Mouse (Mus musculus): ENCODE measurements around the gene Ceacam16. TPM values are rescaled to one million over a fixed set of nuclear protein-coding genes. Genes with fewer than 3 reads are reported as not detected.

Ceacam16 gene
- polyA plus RNA-seq, 1 experiment: 3.9 TPM

DNA sequence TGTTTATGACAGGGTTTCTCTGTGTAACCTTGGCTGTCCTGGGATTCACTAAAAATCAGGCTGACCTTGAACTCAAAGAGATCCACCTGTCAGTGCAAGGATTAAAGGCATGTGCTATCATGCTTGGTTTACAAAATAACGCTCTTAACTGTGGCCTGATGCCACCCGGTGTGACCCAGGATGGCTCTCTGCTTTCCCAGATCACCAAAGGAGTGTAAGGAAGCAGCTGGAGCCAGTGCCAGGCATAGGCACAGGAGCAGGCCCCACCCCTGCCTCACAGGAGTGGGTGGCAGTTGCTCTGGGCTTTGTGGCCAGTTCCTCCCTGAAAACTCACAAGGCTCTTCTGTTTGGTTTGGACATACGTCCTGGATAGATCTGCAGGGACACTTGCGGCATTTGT is 20.7 kb downstream of the Ceacam16 start:
- no peaks in the 10 kb centered on the region for H3K36me3 ChIP-seq (ENCODE audit: control insufficient read depth, insufficient read depth, low read length)
- TF ChIP-seq CTCF (IDR thresholded peaks at IDR 0.05; ENCODE audit: borderline replicate concordance, control insufficient read depth, extremely low read depth, insufficient read depth, low read length, poor library complexity): no peak
- TF ChIP-seq POLR2A (IDR thresholded peaks at IDR 0.05; ENCODE audit: control insufficient read depth, extremely low read depth, insufficient read depth, low read length, poor library complexity): no peak
- H3K4me3 ChIP-seq (ENCODE audit: control insufficient read depth, insufficient read depth, low read length): no peak overlapping the region
- no peak for DNase-seq
- H3K4me1 ChIP-seq (replicated peaks; ENCODE audit: control insufficient read depth, insufficient read depth, low read length): peaks cover 43% of the 10 kb centered on the region
- 93% methylated on average over 4 of the region's 4 CpGs for WGBS
- H3K27ac ChIP-seq (ENCODE audit: control insufficient read depth, insufficient read depth, low read length): no peak overlapping the region; the same call in 1 of the 2 replicates
- no peaks in the 10 kb centered on the region for H3K27me3 ChIP-seq (ENCODE audit: control insufficient read depth, insufficient read depth, low read length)

DNA sequence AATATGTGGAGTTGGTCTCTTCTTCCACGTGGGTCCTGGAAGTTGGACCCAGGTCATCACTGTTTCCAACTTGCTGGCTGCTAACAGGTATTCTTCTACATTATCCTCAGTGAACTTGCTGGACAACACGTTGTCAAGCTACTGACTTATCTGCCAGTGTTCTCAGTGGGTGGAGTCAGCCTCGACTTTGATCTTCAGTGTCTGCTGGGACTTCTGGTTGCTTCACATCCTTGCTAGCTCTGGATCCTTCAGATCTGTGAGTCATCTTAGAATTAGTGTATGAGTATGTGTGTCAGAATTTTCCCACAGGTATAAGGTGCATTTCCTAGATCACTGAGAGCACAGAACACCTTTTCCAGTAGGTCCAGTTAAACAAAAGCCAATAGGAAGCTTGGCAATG is 24.3 kb downstream of the Ceacam16 start:
- DNase-seq: no peak
- TF ChIP-seq POLR2A (IDR thresholded peaks at IDR 0.05; ENCODE audit: control insufficient read depth, extremely low read depth, insufficient read depth, low read length, poor library complexity) (no peak), CTCF (IDR thresholded peaks at IDR 0.05; ENCODE audit: borderline replicate concordance, control insufficient read depth, extremely low read depth, insufficient read depth, low read length, poor library complexity) (no peak)
- 37% methylated on average over 3 of the region's 3 CpGs for WGBS

DNA sequence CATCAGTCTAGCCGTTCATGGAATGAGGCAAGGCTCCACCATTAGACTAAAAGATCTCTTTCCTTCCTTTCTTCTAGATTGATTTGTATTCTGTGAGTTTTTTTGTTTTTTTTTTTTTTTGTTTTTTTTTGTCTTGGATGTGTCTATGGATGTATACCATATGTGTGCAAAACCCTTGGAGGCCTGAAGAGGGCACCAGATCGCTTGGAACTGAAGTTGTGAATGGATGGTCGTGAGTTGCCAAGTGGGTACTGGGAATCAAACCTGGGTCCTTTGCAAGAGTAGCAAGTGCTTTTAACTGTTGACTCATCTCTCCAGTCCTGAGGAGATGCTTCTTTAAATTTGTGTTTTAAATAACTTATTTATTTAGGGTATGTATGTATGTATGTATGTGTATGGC is 27.0 kb downstream of the Ceacam16 start:
- no peak for DNase-seq
- H3K4me3 ChIP-seq (ENCODE audit: control insufficient read depth, insufficient read depth, low read length): no peak overlapping the region
- H3K27ac ChIP-seq (ENCODE audit: control insufficient read depth, insufficient read depth, low read length): no peak overlapping the region
- TF ChIP-seq POLR2A (IDR thresholded peaks at IDR 0.05; ENCODE audit: control insufficient read depth, extremely low read depth, insufficient read depth, low read length, poor library complexity) (no peak), CTCF (IDR thresholded peaks at IDR 0.05; ENCODE audit: borderline replicate concordance, control insufficient read depth, extremely low read depth, insufficient read depth, low read length, poor library complexity) (no peak)
- H3K27me3 ChIP-seq (ENCODE audit: control insufficient read depth, insufficient read depth, low read length): no peaks in the 10 kb centered on the region
- H3K4me1 ChIP-seq (replicated peaks; ENCODE audit: control insufficient read depth, insufficient read depth, low read length): peaks cover 13% of the 10 kb centered on the region
- WGBS: 93% methylated on average over 3 of the region's 3 CpGs
- H3K36me3 ChIP-seq (ENCODE audit: control insufficient read depth, insufficient read depth, low read length): no peaks in the 10 kb centered on the region

More for the DNA sequence above, 24.3 kb downstream of the Ceacam16 start:
- H3K4me1 ChIP-seq (replicated peaks; ENCODE audit: control insufficient read depth, insufficient read depth, low read length): peaks cover 14% of the 10 kb centered on the region
- H3K36me3 ChIP-seq (ENCODE audit: control insufficient read depth, insufficient read depth, low read length): no peaks in the 10 kb centered on the region
- H3K4me3 ChIP-seq (ENCODE audit: control insufficient read depth, insufficient read depth, low read length): no peak overlapping the region
- no peak overlapping the region for H3K27ac ChIP-seq (ENCODE audit: control insufficient read depth, insufficient read depth, low read length)
- H3K27me3 ChIP-seq (ENCODE audit: control insufficient read depth, insufficient read depth, low read length): no peaks in the 10 kb centered on the region

DNA sequence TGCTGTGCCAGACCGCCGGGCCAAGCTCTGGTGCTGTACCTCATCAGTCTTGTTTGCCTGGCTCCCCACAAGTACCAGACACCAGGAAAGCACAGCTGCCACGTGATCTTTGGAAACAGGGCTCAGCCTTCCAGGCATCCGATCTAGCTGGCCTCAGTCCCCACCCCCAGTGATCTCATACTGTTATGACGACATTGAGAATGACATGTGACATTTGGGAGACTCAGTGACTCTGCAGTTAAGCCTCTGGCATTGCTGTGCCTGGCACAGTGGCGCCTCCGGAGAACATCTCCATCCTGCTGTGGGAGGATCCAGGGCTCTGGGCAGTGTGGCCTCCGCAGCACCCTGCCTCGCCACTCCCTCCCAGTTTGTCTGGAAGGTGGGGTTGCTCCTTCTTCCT is 29.3 kb downstream of the Ceacam16 start:
- TF ChIP-seq POLR2A (IDR thresholded peaks at IDR 0.05; ENCODE audit: control insufficient read depth, extremely low read depth, insufficient read depth, low read length, poor library complexity) (no peak), CTCF (IDR thresholded peaks at IDR 0.05; ENCODE audit: borderline replicate concordance, control insufficient read depth, extremely low read depth, insufficient read depth, low read length, poor library complexity) (no peak)
- H3K27me3 ChIP-seq (ENCODE audit: control insufficient read depth, insufficient read depth, low read length): no peaks in the 10 kb centered on the region
- no peaks in the 10 kb centered on the region for H3K36me3 ChIP-seq (ENCODE audit: control insufficient read depth, insufficient read depth, low read length)
- peaks cover 13% of the 10 kb centered on the region for H3K4me1 ChIP-seq (replicated peaks; ENCODE audit: control insufficient read depth, insufficient read depth, low read length)
- WGBS: 84% methylated on average over 9 of the region's 9 CpGs
- no peak for DNase-seq
- no peak overlapping the region for H3K27ac ChIP-seq (ENCODE audit: control insufficient read depth, insufficient read depth, low read length)
- no peak overlapping the region for H3K4me3 ChIP-seq (ENCODE audit: control insufficient read depth, insufficient read depth, low read length)

DNA sequence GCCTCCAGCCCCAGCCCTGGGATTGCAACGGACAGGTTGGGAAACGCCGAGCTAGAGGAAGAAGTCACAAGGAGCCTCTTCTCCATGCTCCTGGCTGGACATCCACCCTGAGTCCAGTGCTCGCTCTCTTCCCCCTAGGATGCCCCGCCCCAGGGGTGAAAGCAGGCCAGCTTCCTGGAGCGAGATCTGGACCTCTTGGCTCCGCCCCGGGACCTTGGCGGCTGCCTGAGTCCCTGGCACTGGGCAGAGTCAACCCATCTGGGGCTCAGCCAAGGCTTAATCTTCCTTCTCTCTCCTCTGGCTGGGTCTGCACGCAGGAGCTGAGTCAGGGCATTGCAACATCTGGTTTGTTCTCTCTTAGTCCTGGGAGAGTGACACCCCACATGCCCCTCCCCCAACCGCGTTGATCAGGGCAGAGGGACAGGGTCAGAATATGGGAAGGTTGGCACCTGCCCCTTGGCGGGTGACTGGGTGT is 30.4 kb downstream of the Ceacam16 start:
- no peak for TF ChIP-seq POLR2A (IDR thresholded peaks at IDR 0.05; ENCODE audit: control insufficient read depth, extremely low read depth, insufficient read depth, low read length, poor library complexity)
- no peak for TF ChIP-seq CTCF (IDR thresholded peaks at IDR 0.05; ENCODE audit: borderline replicate concordance, control insufficient read depth, extremely low read depth, insufficient read depth, low read length, poor library complexity)
- H3K36me3 ChIP-seq (ENCODE audit: control insufficient read depth, insufficient read depth, low read length): no peaks in the 10 kb centered on the region
- 21% methylated on average over 13 of the region's 13 CpGs for WGBS
- DNase-seq: no peak
- no peaks in the 10 kb centered on the region for H3K27me3 ChIP-seq (ENCODE audit: control insufficient read depth, insufficient read depth, low read length)
- H3K4me3 ChIP-seq (ENCODE audit: control insufficient read depth, insufficient read depth, low read length): no peak overlapping the region
- no peak overlapping the region for H3K27ac ChIP-seq (ENCODE audit: control insufficient read depth, insufficient read depth, low read length)
- peaks cover 10% of the 10 kb centered on the region for H3K4me1 ChIP-seq (replicated peaks; ENCODE audit: control insufficient read depth, insufficient read depth, low read length)

DNA sequence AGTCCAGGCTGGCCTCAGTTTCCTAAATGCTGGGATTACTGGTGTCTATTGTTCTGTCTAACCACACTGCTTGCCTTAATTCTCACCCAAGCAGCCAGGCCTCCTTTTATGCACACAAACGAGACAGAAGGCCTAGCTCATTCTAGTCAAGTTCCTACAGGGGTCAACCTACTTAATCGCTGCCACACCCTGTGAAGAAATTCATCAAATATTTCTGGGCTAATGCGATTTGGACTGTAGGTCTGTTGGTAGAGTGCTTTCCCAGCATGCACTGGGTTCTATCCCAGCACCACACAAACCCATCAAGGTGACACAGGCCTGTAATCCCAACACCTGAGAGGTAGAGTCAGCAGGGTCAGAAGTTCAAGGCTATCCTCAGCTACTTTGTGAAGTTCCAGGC is 31.4 kb downstream of the Ceacam16 start:
- H3K36me3 ChIP-seq (ENCODE audit: control insufficient read depth, insufficient read depth, low read length): no peaks in the 10 kb centered on the region
- peaks cover 11% of the 10 kb centered on the region for H3K4me1 ChIP-seq (replicated peaks; ENCODE audit: control insufficient read depth, insufficient read depth, low read length)
- WGBS: 95% methylated on average over 3 of the region's 3 CpGs
- H3K27me3 ChIP-seq (ENCODE audit: control insufficient read depth, insufficient read depth, low read length): no peaks in the 10 kb centered on the region
- no peak overlapping the region for H3K4me3 ChIP-seq (ENCODE audit: control insufficient read depth, insufficient read depth, low read length)
- no peak for TF ChIP-seq POLR2A (IDR thresholded peaks at IDR 0.05; ENCODE audit: control insufficient read depth, extremely low read depth, insufficient read depth, low read length, poor library complexity)
- no peak for TF ChIP-seq CTCF (IDR thresholded peaks at IDR 0.05; ENCODE audit: borderline replicate concordance, control insufficient read depth, extremely low read depth, insufficient read depth, low read length, poor library complexity)
- DNase-seq: no peak
- H3K27ac ChIP-seq (ENCODE audit: control insufficient read depth, insufficient read depth, low read length): no peak overlapping the region

DNA sequence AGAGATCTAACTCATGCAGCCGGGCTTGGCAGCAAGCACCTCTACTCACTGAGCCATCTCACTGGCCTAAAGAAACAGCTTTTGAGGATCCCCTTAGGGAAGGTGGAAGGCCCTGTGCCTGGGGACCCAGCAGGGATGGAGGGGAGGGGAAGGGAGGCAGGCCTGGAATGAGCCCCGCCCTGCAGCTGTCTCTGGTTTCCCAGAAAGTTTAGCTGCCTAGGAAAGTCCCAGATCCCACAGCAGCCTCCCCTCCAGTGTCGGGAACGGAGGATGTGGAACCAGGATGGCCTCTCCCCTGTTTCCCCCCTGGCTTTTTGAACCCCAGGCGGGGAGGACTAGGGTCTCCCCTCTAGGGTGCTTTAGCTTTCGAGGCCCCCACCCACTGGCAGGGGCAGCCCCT is 34.3 kb downstream of the Ceacam16 start:
- WGBS: 81% methylated on average over 6 of the region's 6 CpGs
- Histone ChIP-seq H3K4me1 (replicated peaks; ENCODE audit: control insufficient read depth, insufficient read depth, low read length) (peaks cover 27% of the 10 kb centered on the region), H3K27me3 (ENCODE audit: control insufficient read depth, insufficient read depth, low read length) (peaks cover 6% of the 10 kb centered on the region; the same call in 1 of the 2 replicates), H3K36me3 (ENCODE audit: control insufficient read depth, insufficient read depth, low read length) (no peaks in the 10 kb centered on the region), H3K4me3 (ENCODE audit: control insufficient read depth, insufficient read depth, low read length) (no peak overlapping the region), H3K27ac (ENCODE audit: control insufficient read depth, insufficient read depth, low read length) (no peak overlapping the region)
- DNase-seq: no peak
- TF ChIP-seq CTCF (IDR thresholded peaks at IDR 0.05; ENCODE audit: borderline replicate concordance, control insufficient read depth, extremely low read depth, insufficient read depth, low read length, poor library complexity): no peak
- TF ChIP-seq POLR2A (IDR thresholded peaks at IDR 0.05; ENCODE audit: control insufficient read depth, extremely low read depth, insufficient read depth, low read length, poor library complexity): no peak

Data from thymus, adult 2 months (tissue).